Mouse (Mus musculus): ENCODE measurements around the gene Spns3.

DNA sequence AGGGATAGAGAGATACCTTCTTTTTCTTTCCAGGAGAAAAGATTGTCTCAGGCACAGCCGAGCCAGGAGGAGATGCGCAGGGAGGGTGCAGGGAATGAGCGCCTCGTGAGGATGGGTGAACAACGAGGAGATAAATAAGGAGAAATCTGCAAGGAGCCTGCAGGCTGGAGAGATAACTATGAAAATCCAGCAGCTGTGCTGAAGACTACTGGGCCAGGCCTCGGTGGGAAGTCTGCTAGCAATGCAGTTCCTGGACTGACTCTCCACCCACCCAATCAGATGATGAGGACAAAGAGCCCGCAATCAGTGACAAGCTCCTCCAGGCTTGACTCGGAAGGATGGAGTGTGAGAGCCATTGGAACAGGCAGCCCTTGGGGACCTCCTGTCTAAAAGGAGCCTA, 48.1 kb downstream of the Spns3 start:
- TF ChIP-seq CTCF (IDR thresholded peaks at IDR 0.05; ENCODE audit: low read depth, low read length) (no peak), POLR2A (IDR thresholded peaks at IDR 0.05; ENCODE audit: insufficient read depth, low read length) (no peak)

Measured in ES-Bruce4 (cell line).